Mouse (Mus musculus) heart, embryonic 12.5 days (tissue): Measurements from ENCODE around the gene Mfap4. TPM values are rescaled to one million over a fixed set of nuclear protein-coding genes. Genes with fewer than 3 reads are reported as not detected.

Experiments used
- ATAC-seq: fragments of 200-750 bp; cut with Nextera tagmentation; 2 replicates; pipeline ENCODE4 v1.8.0; 2017; ENCODE audit warnings: moderate TSS enrichment, moderate library complexity; ENCODE audit not compliant: insufficient number of reproducible peaks, low FRiP score
- H3K27ac ChIP-seq: fragments of 300-500 bp; sonication (generic); 2 replicates; pipeline ENCODE4 v1.5.1; 2016; ENCODE audit warnings: mild to moderate bottlenecking, moderate library complexity; ENCODE audit not compliant: poor library complexity, severe bottlenecking
- H3K27me3 ChIP-seq: fragments of 300-500 bp; sonication (generic); replicated peaks from 2 replicates; pipeline ENCODE4 v1.6.1; 2016; ENCODE audit warnings: mild to moderate bottlenecking, moderate library complexity
- H3K36me3 ChIP-seq: fragments of 300-500 bp; sonication (generic); 2 replicates; pipeline ENCODE4 v1.6.1; 2016; ENCODE audit warnings: mild to moderate bottlenecking, moderate library complexity
- H3K4me1 ChIP-seq: fragments of 300-500 bp; sonication (generic); replicated peaks from 2 replicates; pipeline ENCODE4 v1.6.1; 2016; ENCODE audit warnings: mild to moderate bottlenecking
- H3K4me2 ChIP-seq: fragments of 300-500 bp; sonication (generic); 2 replicates; pipeline ENCODE4 v1.6.1; 2016; ENCODE audit warnings: mild to moderate bottlenecking, moderate library complexity
- H3K4me3 ChIP-seq: fragments of 300-500 bp; sonication (generic); 2 replicates; pipeline ENCODE4 v1.5.1; 2016; ENCODE audit warnings: mild to moderate bottlenecking
- H3K9ac ChIP-seq: fragments of 300-500 bp; sonication (generic); 2 replicates; pipeline ENCODE4 v1.6.1; 2016; ENCODE audit warnings: mild to moderate bottlenecking, moderate library complexity
- H3K9me3 ChIP-seq: fragments of 300-500 bp; sonication (generic); replicated peaks from 2 replicates; pipeline ENCODE4 v1.6.1; 2016; ENCODE audit warnings: mild to moderate bottlenecking, moderate library complexity
- WGBS: fragments of 180-500 bp; shearing (Covaris S2); methylation state at CpG from one replicate; pipeline ENCODE4 v1.1.7; 2016; 5-methylcytosine and 5-hydroxymethylcytosine counted together
- polyA plus RNA-seq: library from polyadenylated mRNA; unstranded; fragments of >200 nt; fragmentation: Nextera tagmentation; extraction: Ambion mirVana; gene quantifications from 2 replicates; pipeline ENCODE4 v1.2.1, GENCODE M21; 2016

Mfap4 gene
- polyA plus RNA-seq, 1 experiment from 2014 or later: 76.0 TPM

DNA sequence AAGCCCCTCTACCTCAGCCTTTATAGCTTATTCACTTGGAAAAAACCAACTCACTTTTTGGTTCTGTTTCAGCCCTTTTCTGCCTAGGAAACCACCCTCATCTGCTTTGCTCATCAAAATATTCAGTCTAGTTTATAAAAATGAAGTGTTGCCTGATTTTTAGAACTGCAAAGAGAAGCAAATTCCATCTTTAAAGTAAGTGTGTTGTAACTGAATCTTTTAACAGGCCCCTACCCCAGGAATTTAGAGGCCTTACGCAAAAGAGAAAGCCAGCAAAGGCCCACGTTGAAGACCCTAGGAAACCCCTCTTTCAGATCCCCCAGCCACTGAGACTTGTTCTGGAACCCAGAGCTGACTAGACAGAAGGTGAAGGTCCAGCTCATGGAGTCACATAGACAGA is 21.2 kb upstream of the Mfap4 start:
- H3K4me1 ChIP-seq: no peaks in the 10 kb centered on the region; the same call in 1 of the 2 replicates
- no peak overlapping the region for H3K27ac ChIP-seq
- no peak for ATAC-seq
- H3K9me3 ChIP-seq: no peaks in the 10 kb centered on the region
- no peak overlapping the region for H3K4me3 ChIP-seq
- no peak overlapping the region for H3K4me2 ChIP-seq
- H3K36me3 ChIP-seq: no peaks in the 10 kb centered on the region
- no peak overlapping the region for H3K9ac ChIP-seq
- WGBS: 73% methylated on average over 2 of the region's 2 CpGs
- H3K27me3 ChIP-seq: no peaks in the 10 kb centered on the region

DNA sequence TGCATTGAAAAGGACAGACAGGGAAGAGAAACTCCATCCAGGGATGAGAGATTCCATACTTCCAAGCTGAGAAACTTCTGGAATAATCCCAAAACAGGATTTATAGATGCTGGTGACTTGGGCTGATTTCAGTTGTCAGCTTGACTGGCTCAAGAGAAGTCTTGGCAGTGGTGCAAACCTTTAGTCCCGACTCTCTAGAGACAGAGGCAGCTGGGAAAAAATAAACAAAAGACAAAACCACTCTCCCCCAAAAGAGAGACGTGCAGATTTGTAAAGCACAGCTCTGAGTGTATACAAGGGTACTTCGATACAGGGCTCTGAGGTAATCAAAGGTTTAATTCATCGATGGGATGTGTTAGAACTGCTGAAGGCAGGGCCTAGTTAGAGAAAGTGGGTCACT is 19.8 kb upstream of the Mfap4 start:
- Histone ChIP-seq H3K9me3 (no peaks in the 10 kb centered on the region), H3K9ac (no peak overlapping the region), H3K4me2 (no peak overlapping the region), H3K4me1 (no peaks in the 10 kb centered on the region; the same call in 1 of the 2 replicates), H3K4me3 (no peak overlapping the region), H3K27me3 (no peaks in the 10 kb centered on the region), H3K36me3 (no peaks in the 10 kb centered on the region), H3K27ac (no peak overlapping the region)
- ATAC-seq: no peak
- WGBS: 55% methylated on average over 4 of the region's 4 CpGs

DNA sequence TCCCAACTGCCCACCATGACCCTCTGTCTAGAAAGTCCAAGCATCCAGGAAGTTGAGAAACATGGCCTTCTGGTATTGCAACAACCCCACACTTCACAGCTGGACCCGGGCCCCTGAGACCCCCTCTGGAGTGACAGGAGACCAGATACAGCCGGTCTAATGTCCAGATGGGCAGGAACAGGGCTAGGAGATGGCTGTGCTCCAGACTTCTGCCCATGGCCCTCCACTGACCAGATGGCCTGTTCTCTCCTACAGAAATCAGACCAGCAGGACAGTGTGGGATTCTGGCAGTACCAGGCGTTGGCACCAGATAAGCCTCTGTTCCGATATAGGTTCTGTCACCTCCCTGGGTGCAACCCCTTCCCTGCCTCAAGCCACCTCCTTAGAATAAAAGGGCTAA is 16.7 kb upstream of the Mfap4 start:
- 72% methylated on average over 4 of the region's 4 CpGs for WGBS
- H3K9me3 ChIP-seq: no peaks in the 10 kb centered on the region
- no peak for ATAC-seq
- no peaks in the 10 kb centered on the region; the same call in 1 of the 2 replicates for H3K4me1 ChIP-seq
- no peak overlapping the region for H3K4me2 ChIP-seq
- H3K36me3 ChIP-seq: no peaks in the 10 kb centered on the region
- H3K4me3 ChIP-seq: no peak overlapping the region
- no peaks in the 10 kb centered on the region for H3K27me3 ChIP-seq
- H3K27ac ChIP-seq: no peak overlapping the region
- no peak overlapping the region for H3K9ac ChIP-seq

DNA sequence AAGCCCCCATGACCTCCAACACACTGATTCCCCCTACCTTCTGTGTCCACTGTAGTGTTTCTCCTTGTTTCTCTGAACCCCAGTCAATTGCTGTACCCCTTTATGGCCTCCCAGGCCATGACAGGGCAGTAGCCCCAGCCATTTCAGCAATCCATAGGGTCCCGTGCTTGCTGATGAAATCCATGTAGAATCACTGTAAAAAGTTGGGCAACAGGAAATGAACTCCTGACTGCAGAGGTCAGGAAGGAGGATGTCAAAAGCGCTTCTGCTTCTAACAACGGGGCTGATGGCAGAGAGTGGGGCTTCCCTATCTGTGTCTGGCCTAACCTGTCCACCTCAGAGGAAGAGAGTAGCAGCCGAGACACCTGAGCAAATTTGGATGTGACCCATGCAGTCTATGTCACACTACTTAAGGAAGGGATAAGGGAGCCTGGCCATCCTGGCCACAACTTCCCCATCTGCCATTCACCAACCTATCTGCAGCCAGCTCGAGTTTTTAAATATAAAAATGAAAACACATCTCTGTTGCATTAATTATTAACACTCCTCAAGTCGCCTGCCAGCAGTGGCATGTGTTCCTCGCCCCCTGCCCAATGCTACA is 15.8 kb upstream of the Mfap4 start:
- Histone ChIP-seq H3K36me3 (no peaks in the 10 kb centered on the region), H3K27me3 (no peaks in the 10 kb centered on the region), H3K4me3 (no peak overlapping the region), H3K4me1 (no peaks in the 10 kb centered on the region; the same call in 1 of the 2 replicates), H3K9ac (no peak overlapping the region), H3K27ac (no peak overlapping the region), H3K4me2 (no peak overlapping the region), H3K9me3 (no peaks in the 10 kb centered on the region)
- no peak for ATAC-seq
- whole genome bisulfite sequencing: 60% methylated on average over 7 of the region's 7 CpGs

DNA sequence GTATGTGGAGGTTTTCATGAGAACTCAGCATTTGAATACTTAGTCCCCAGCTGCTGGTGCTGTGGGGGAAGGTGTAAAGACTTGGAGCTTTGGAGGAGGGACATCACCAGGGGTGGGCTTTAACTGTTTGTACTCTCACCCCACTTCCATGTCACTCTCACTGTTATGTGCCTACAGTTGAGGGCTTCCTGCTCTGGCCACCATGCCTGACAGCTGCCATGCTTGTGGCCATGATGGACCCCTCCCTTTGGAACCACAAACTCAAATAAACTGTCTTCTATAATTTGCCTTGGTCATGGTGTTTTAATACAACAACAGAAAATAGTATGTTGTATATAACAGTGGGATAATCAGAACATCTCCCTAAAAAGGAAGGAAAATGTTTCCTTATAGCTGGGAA is 14.4 kb upstream of the Mfap4 start:
- Histone ChIP-seq H3K4me3 (no peak overlapping the region), H3K27me3 (no peaks in the 10 kb centered on the region), H3K4me2 (no peak overlapping the region), H3K4me1 (no peaks in the 10 kb centered on the region; the same call in 1 of the 2 replicates), H3K36me3 (no peaks in the 10 kb centered on the region), H3K27ac (no peak overlapping the region), H3K9ac (no peak overlapping the region), H3K9me3 (no peaks in the 10 kb centered on the region)
- no peak for ATAC-seq

DNA sequence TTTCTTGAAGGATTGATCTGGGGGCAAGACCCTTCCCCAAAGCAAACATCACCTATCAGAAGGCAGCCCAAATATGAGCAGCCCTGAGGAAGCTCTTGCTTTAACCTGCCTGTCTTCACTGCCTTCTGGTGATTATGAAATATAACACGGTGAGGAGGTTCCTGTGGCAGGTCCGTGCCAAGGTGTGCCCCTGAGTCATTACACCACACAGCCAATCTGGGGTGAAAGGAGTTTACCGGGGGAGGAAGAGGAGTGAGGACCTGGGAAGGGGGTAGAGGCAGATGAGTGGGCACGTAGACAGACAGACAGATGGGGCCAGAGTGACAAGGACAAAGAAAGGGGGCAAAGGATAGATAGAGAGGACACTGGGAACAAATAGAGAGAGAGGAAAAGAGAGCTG is 11.6 kb upstream of the Mfap4 start:
- no peaks in the 10 kb centered on the region; the same call in 1 of the 2 replicates for H3K4me1 ChIP-seq
- no peaks in the 10 kb centered on the region for H3K36me3 ChIP-seq
- H3K9me3 ChIP-seq: no peaks in the 10 kb centered on the region
- 72% methylated on average over 4 of the region's 4 CpGs for WGBS
- no peak overlapping the region for H3K9ac ChIP-seq
- no peak overlapping the region for H3K27ac ChIP-seq
- no peaks in the 10 kb centered on the region for H3K27me3 ChIP-seq
- H3K4me3 ChIP-seq: no peak overlapping the region
- ATAC-seq: no peak
- no peak overlapping the region for H3K4me2 ChIP-seq

DNA sequence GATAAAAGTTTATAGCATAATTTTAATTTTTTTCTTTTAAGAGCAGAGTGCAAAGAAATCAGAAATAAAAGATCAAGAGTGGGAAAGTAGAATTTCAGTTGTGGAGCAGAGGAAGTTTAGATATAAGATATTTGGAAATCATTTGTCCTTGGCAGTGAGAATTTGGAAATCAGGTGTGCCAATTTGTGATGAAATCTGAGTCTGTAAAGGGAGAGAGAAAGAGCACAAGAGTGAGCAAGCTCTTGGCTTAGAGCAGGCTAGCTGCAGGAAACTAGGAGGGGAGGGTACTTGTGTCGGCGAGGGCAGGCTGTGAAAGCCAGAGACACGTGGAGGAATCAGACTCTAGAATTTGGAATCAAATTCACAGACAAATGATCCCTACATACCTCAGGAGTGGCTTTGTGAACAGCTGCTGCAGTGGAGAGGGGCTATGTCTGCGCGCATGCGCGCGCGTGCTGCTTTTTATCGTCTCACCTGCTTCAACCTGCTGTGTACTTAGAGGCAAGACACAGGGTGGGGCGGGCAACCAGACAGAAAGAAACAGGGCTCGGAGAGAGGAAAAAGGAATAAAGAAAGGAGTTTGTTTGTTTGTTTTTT is 8.3 kb upstream of the Mfap4 start:
- no peak for ATAC-seq
- 55% methylated on average over 12 of the region's 12 CpGs for WGBS
- peak overlapping the region; percentile 33 for H3K4me2 ChIP-seq

DNA sequence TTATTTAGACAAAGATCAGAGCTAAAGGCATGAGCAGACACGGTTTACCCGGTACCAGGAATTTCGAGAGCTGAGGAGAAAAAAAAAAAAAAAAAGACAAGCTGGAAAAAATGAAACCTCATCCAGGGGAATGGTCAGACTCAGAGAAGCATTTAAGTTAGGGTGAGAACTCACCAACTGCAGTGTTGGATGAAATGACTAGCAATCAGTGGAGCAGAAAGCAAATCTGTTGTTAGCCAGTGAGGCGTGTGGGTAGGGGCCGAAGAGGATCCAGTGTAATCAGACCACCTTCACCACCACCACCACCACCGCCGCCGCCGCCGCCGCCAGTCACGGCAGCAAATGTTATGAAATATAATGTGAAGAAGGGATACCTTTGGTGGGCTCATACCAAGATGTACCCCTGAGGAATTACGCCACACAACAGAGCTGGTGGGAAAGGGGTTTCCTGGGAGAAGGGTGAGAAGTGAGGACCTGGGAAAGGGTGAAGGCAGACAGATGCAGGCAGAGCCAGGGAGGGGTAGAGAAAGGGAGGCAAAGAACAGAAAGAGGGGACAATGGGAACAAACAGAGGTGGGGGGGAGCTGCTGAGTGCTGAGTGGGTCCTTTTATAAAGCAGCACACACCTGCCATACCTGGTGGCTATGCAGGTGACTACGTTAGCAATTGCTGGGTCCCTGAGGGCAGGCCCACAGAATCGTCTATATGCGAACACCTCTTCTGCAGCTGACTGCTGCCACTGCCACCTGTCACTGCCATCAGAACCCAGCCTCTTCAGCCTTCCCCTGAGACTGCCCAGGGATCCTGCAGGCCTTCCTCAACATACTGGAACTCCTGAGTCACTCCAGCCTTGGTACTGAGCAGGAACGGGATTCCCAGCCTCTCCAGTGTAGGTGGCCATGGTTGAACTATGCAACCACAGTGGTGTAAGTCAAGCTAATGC is 7.4 kb upstream of the Mfap4 start:
- Histone ChIP-seq H3K4me3 (no peak overlapping the region), H3K27ac (no peak overlapping the region)
- WGBS: 71% methylated on average over 17 of the region's 17 CpGs

More for the DNA sequence above, 8.3 kb upstream of the Mfap4 start:
- Histone ChIP-seq H3K9ac (no peak overlapping the region), H3K9me3 (no peaks in the 10 kb centered on the region), H3K27ac (no peak overlapping the region), H3K27me3 (no peaks in the 10 kb centered on the region), H3K36me3 (no peaks in the 10 kb centered on the region), H3K4me3 (no peak overlapping the region), H3K4me1 (peaks cover 4% of the 10 kb centered on the region)

DNA sequence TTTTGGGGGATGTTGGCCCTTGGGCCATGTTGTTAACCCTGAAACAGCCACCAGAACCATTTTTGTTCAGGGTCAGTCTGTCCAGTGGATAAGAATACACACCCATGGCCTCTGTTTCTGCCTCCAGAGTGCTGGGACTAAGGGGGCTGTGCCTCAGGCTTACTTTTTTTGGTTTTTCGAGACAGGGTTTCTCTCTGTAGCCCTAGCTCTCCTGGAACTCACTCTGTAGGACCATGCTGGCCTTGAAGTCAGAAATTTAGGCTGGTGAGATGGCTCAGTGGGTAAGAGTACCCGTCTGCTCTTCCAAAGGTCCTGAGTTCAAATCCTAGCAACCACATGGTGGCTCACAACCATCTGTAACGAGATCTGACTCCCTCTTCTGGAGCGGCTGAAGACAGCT is 6.4 kb upstream of the Mfap4 start:
- H3K36me3 ChIP-seq: no peaks in the 10 kb centered on the region
- no peaks in the 10 kb centered on the region for H3K27me3 ChIP-seq
- no peaks in the 10 kb centered on the region for H3K9me3 ChIP-seq
- ATAC-seq: no peak
- H3K27ac ChIP-seq: no peak overlapping the region
- H3K9ac ChIP-seq: no peak overlapping the region
- H3K4me2 ChIP-seq: no peak overlapping the region
- WGBS: 83% methylated on average over 4 of the region's 4 CpGs
- H3K4me1 ChIP-seq: peaks cover 5% of the 10 kb centered on the region
- no peak overlapping the region for H3K4me3 ChIP-seq

More for the DNA sequence above, 7.4 kb upstream of the Mfap4 start:
- ATAC-seq: no peak
- Histone ChIP-seq H3K36me3 (no peaks in the 10 kb centered on the region), H3K4me2 (no peak overlapping the region), H3K9me3 (no peaks in the 10 kb centered on the region), H3K9ac (no peak overlapping the region), H3K27me3 (no peaks in the 10 kb centered on the region), H3K4me1 (peaks cover 5% of the 10 kb centered on the region)

DNA sequence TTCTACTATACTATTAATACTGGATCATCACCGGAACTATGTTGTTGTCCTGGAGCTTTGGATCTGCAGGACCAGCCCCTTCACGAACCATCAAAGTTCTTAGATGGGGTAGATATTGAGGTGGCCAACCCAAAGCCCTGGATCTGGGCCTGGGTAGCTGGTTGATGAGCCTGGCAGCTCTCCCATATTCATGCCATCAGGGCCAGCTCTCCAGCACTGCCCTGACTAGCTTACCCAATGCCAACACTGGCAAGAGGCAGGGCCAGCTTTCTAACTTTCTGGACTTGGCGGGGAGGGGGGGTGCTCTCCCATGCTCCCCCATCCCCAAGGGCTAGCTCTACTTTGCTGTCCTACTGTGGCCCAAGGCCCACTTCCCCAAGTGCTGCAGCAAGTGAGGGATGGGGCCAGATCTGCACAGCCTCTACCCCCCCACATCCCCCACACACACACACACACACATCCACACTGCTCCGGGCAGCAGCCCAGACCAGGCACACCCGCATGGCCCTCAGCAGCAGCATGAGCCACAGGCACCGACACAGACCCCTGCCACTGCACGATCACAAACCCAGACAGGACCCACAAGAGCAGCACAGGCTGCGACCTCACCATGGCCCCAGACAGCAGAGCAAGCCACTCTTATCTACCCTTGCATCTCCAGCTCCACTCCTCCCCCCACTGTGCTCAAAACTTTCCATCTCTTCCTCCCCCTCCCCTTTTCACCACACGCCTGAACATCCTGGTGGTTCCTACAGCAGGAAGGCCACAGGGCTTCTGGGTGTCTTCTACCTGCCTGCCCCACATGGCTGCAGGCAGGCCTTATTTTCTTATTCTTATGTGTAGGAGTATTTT is 3.8 kb upstream of the Mfap4 start:
- H3K27me3 ChIP-seq: no peaks in the 10 kb centered on the region
- 54% methylated on average over 9 of the region's 9 CpGs for WGBS
- no peak overlapping the region for H3K4me3 ChIP-seq
- no peak overlapping the region for H3K4me2 ChIP-seq
- no peaks in the 10 kb centered on the region for H3K9me3 ChIP-seq
- H3K9ac ChIP-seq: no peak overlapping the region
- H3K36me3 ChIP-seq: no peaks in the 10 kb centered on the region
- H3K27ac ChIP-seq: no peak overlapping the region
- ATAC-seq: no peak
- peaks cover 28% of the 10 kb centered on the region for H3K4me1 ChIP-seq
